Mouse (Mus musculus): ENCODE data around the gene Fam155a. TPM values are rescaled to one million over a fixed set of nuclear protein-coding genes. Genes with fewer than 3 reads are reported as not detected.

The Fam155a gene
- total RNA-seq, 1 experiment from 2014 or later, result not detected

- ATAC-seq (replicated peaks; ENCODE audit: low read depth, poor library complexity, severe bottlenecking), result no peak
Observed at GRCm38 (mm10) chr8:9335285-9335932, 435.6 kb downstream of the Fam155a start.

DNA sequence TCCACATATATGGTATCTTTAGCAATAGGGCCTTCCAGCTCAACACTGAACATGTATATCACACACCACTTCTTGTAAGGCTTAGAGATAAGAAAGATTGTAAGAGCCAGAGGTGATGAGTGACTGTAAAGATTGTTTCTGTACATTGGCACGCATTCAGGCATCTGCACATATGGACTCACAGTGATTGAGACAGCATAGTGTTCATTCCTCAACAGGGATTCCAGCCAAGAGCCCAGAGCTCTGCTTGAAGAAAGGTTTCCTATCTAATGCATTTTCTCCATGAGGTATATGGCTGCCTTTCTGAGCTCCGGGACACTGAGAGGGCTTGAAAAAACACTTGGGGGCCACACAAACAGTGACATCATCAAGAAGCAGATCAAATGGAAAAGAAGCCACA is 438.2 kb downstream of the Fam155a start:
- ATAC-seq (replicated peaks; ENCODE audit: low read depth, poor library complexity, severe bottlenecking), result no peak

GRCm38 (mm10) chr8:9309456-9309855 is 461.5 kb downstream of the Fam155a start:
- no peak for ATAC-seq (replicated peaks; ENCODE audit: low read depth, poor library complexity, severe bottlenecking)

- no peak for ATAC-seq (replicated peaks; ENCODE audit: low read depth, poor library complexity, severe bottlenecking)
Observed at GRCm38 (mm10) chr8:9303526-9304135, 467.3 kb downstream of the Fam155a start.

- ATAC-seq (replicated peaks; ENCODE audit: low read depth, poor library complexity, severe bottlenecking), result no peak
Observed at GRCm38 (mm10) chr8:9295046-9295445, 475.9 kb downstream of the Fam155a start.

GRCm38 (mm10) chr8:9292532-9292931 is 478.4 kb downstream of the Fam155a start:
- ATAC-seq (replicated peaks; ENCODE audit: low read depth, poor library complexity, severe bottlenecking), result no peak

DNA sequence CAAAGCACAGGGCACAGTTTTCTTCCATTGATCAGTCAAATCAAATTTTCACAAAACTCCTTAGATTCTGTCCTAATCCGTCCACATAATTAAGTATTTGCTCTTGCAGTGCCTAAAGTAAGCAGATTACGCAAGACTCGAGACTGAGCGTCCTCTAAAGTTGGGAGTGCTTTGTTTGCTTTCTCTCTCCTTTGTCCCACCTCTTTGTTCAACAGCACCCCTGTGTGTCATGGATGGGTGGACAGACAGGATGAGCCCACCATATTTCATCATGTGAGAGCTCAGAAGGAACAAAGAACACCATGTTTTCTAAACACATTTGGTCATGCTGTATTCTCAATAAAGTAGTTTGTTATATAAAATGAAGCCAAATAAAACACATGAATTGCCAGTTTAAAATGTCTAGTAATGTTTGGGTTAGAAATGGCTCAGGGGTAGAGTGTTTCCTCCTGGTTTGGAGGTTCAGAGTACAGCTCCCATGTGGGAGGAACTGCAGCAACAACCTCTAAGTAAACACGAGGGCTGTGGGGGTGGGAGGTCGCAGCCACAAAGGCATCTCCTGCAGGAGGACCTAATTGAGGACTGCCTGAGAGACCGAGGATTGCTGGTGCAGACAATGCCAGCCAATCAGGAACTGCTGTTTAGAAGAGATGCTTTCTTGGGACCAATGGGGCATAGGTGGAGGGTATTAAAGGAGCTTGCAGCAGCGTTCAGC is 482.8 kb downstream of the Fam155a start:
- ATAC-seq (replicated peaks; ENCODE audit: low read depth, poor library complexity, severe bottlenecking), result no peak

- no peak for ATAC-seq (replicated peaks; ENCODE audit: low read depth, poor library complexity, severe bottlenecking)
Observed at GRCm38 (mm10) chr8:9274117-9274516, 496.8 kb downstream of the Fam155a start.

- ATAC-seq (replicated peaks; ENCODE audit: low read depth, poor library complexity, severe bottlenecking), result no peak
Observed at GRCm38 (mm10) chr8:9264378-9264777, 506.6 kb downstream of the Fam155a start.

GRCm38 (mm10) chr8:9261527-9261926 is 509.4 kb downstream of the Fam155a start:
- ATAC-seq (replicated peaks; ENCODE audit: low read depth, poor library complexity, severe bottlenecking), result no peak

GRCm38 (mm10) chr8:9255316-9255715 is 515.6 kb downstream of the Fam155a start:
- no peak for ATAC-seq (replicated peaks; ENCODE audit: low read depth, poor library complexity, severe bottlenecking)

GRCm38 (mm10) chr8:9252991-9253390 is 518.0 kb downstream of the Fam155a start:
- no peak for ATAC-seq (replicated peaks; ENCODE audit: low read depth, poor library complexity, severe bottlenecking)

DNA sequence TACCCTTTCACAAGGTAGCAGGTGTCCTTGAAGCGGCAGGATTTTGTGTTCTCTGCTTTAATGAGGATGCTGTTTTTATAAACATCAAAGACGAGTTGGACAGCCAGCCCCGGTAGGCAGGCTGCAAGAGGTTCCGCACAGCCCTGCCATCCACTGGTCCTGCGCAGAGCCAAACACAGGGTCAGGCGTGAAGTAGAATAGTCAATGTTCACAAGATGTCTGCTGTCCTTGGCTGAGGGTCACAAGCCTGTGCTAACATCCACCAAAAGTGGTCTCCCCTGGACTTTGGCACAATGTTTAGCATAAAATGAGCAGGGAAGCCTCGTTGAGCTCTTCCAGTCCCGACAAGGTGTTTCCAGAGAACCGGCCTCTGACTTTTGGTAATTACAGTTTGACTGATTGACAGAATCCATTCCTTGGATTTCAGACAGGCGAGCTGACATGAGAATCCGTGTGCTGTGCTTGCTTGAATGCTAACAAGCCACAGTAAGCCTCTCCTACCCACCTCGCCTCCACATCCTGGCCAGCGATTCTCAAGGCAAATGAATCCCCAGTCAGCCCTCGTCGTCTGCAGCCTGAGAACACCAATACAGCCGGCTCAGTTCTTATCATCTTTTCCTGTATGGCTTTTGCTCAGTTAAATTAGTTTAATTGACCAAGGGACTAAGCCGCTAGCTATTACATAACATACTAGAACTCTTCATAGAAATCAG is 522.7 kb downstream of the Fam155a start:
- no peak for ATAC-seq (replicated peaks; ENCODE audit: low read depth, poor library complexity, severe bottlenecking)

DNA sequence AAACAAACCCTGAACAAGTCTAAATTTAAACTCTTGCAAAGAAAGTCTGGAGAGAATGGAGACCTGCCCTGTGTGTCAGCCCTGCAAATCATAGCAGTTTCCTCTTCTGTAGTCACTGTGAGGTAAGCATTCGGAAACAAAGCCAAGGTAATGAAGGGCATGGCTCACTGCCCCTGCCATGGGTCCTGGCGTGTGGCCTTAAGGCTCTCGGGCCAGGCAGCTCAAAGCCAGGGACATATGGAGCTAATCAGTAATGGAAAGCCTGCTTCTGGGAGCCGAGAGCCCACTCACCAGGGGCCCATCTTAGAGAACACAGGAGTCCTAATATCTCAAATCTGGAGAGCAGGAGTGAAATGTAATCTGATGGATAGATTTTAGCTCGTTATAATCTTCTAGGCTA is 525.0 kb downstream of the Fam155a start:
- no peak for ATAC-seq (replicated peaks; ENCODE audit: low read depth, poor library complexity, severe bottlenecking)

DNA sequence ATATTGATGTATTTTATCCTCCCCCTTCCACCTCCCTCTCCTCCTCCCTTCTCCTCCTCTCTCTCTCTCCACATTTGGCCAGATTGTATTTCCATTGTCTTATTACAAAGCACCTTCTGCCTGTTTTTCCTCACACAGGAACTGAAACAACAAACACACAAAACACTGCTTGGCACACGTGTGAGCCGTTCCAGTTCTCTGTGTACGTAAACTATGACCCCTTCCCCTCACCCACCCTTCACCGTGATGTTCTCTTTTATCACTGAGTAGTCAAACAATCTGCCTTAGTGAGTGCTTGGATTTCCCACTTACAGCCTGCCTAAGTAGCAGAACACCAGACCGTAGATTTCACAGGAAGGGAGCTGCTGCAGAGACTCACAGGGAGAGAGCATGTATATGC is 530.0 kb downstream of the Fam155a start:
- ATAC-seq (replicated peaks; ENCODE audit: low read depth, poor library complexity, severe bottlenecking), result no peak

DNA sequence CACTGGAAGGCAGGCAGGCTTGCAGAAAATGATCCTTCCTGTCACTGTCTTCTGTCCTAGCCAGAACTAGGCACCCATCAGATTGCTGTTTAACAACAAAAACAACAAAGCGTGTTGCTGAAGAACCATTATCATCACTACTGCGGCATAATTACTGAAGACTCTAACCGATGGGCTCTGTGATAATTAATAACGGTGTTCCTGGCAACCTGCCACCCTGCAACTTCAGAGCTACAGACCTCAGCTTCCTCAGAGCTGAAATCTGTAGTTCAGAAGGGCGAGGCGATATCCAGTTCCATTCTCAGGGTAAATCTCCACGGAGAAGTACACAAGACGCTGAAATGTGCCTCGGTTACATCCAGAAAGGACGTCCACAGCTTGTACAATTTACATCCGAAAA is 531.2 kb downstream of the Fam155a start:
- no peak for ATAC-seq (replicated peaks; ENCODE audit: low read depth, poor library complexity, severe bottlenecking)

DNA sequence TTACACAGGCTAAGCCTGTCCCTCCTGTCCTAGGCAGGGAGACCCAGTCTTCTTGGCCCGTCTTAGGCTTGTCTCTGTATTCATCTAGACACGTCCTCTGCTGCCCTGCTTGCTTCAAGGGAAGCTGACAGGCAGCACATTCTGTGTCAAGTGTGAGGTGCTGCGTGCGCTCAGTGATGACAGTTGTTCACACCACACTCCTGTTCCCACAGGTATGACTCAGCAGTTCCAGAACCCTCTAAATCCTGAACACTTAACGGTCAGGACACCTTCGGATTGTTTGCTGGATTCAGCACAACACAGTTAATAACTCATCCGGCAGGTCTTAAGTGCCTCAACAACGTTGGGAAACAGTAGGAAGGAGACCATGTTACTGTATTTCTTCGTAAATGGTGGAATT is 532.0 kb downstream of the Fam155a start:
- no peak for ATAC-seq (replicated peaks; ENCODE audit: low read depth, poor library complexity, severe bottlenecking)

DNA sequence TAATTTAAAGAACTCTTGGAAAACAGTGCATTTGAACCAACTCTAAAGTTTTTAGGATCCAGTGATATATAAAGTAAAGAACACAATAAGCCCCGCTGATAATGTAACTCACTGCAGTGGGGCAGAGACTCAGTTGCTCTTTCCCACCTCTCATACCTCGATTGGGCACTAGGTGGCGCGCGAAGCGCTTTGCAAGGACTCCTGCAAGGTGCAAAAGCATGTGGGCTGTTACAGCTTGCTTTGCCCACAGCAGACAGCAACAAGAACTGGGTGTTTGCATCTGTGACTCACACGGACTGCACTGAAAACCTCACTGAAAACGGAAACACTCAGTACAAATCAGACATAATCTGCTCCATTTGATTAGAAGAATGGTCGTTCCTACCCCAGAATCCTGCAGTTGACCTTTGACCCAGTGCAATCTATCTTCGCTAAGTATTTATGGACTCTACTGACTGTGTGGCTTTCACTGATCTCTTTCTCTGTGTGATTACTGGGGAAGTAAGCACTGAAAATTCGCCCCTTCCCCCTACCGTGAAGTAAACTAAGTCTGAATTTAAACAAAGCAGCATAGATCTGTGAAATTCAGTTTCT is 537.5 kb downstream of the Fam155a start:
- ATAC-seq (replicated peaks; ENCODE audit: low read depth, poor library complexity, severe bottlenecking), result peak; percentile 97

DNA sequence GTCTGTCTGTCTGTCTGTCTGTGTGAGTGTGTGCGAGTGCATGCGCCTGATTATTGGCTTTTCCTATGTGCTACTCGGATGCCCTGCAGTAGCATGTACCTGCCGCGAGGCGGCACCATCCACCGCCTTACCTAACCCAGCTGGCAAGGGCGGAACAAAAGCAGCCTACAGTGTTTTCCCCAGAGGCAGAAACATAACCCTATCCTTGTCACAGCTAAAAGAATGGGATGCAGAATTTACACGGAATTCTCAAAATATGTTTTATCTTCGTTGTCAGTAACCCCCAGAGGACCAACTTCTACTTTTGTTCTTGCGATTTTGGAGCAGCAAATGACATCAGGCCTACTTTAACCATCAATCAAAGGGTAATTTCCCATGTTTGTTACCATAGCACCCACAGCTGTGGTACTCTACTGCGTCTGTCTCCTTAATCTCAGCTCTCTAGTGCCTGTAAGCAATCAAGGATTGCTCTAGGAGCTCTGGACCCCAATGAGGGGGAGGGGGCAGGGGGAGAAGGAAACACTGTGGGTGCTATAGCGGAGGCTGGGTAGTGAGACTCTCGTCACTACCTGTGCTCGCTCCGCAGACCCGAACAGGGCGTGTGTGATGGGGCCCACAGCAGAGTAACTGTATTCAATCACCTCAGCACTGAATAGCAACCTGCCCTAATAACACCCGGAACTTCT is 543.0 kb downstream of the Fam155a start:
- peak; percentile 99 for ATAC-seq (replicated peaks; ENCODE audit: low read depth, poor library complexity, severe bottlenecking)

DNA sequence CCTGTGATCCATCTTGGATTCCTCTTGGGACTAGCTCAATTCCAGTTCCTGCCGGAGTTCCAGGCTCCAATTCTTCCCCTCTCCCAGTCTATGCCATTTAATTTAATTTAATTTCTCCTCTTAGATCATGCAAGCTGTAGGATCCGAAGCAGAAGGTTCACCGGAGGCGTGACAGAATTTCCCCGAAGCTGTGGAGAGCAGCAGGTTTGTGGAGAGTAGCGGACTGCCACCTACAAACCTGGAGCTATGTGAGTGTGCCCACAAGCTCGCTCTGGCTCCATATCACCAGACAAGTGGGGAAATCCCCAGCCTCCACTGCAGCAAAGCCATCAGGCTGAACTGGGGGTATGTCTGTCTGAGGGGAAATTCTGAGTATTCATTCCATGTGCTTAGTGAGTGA is 544.2 kb downstream of the Fam155a start:
- no peak for ATAC-seq (replicated peaks; ENCODE audit: low read depth, poor library complexity, severe bottlenecking)

Data from common myeloid progenitor, adult 5-6 weeks (primary cell).